ENCODE assay signal across 8 mouse cellular contexts in the genomic region with DNA sequence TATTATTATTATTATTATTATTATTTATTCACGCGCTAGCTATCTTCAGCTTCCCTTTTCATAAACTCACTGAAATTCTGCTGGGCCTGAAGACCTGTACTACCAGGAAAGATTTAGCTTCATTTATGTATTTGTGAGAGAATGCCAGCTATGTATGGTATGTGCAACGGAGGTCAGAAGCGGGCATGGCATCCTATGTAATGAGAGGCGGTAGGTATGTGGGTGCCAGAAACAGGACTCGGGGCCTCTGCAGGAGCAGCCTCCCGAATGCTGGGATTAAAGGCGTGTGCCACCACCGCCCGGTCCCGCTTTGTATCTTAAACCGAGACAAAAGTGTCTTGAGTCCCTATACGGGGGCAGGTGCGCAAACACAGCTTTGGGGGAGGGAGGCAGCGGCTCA. TPM values are rescaled to one million over a fixed set of nuclear protein-coding genes. Genes with fewer than 3 reads are reported as not detected.
A peak's percentile ranks its signal among the peaks of the same experiment; 100 is the strongest.
DNase-seq lines count a peak whose midpoint lies in the region; ATAC-seq and TF ChIP-seq lines count a peak whose summit lies in the region.

No protein-coding gene starts in this region.

- H3K27ac ChIP-seq in cerebellum, adult 2 months (ENCODE audit: insufficient read depth, low read length) = peak overlapping the region; percentile 91
- H3K27ac ChIP-seq in testis, adult 2 months (ENCODE audit: control insufficient read depth, insufficient read depth, low read depth, low read length) = peak overlapping the region; percentile 80
- H3K27ac ChIP-seq in liver, embryonic 11.5 days (ENCODE audit: low read depth, low read length) = peak overlapping the region; percentile 78
- H3K27ac ChIP-seq in stomach, postnatal 0 days (replicated peaks) = peak overlapping the region; percentile 95

- peak overlapping the region; percentile 89 for H3K4me3 ChIP-seq in cerebellum, adult 2 months (replicated peaks; ENCODE audit: insufficient read depth, low read depth, low read length)
- peak overlapping the region; percentile 86 for H3K4me3 ChIP-seq in testis, adult 2 months (ENCODE audit: control insufficient read depth, low read depth, low read length)
- peak overlapping the region; percentile 84 for H3K4me3 ChIP-seq in liver, embryonic 11.5 days (ENCODE audit: low read depth, low read length)
- H3K4me3 ChIP-seq in stomach, postnatal 0 days (ENCODE audit: low read depth, low read length) = peak overlapping the region; percentile 78

- TF ChIP-seq POLR2A in cerebellum, adult 2 months (IDR thresholded peaks at IDR 0.05; ENCODE audit: borderline replicate concordance, insufficient read depth, low read length) = no peak
- no peak for TF ChIP-seq POLR2A in testis, adult 2 months (IDR thresholded peaks at IDR 0.05; ENCODE audit: control insufficient read depth, low read depth, low read length)

- H3K4me1 ChIP-seq in cerebellum, adult 2 months (ENCODE audit: control insufficient read depth, insufficient read depth, low read length) = peaks cover 6% of the 10 kb centered on the region; the same call in 1 of the 2 replicates
- peaks cover 9% of the 10 kb centered on the region for H3K4me1 ChIP-seq in testis, adult 2 months (ENCODE audit: control insufficient read depth, insufficient read depth, low read length)
- peaks cover 17% of the 10 kb centered on the region for H3K4me1 ChIP-seq in liver, embryonic 11.5 days (replicated peaks; ENCODE audit: control insufficient read depth, insufficient read depth, low read length)
- no peaks in the 10 kb centered on the region for H3K4me1 ChIP-seq in stomach, postnatal 0 days (replicated peaks; ENCODE audit: control insufficient read depth, insufficient read depth)

- TF ChIP-seq CTCF in cerebellum, adult 2 months (IDR thresholded peaks at IDR 0.05; ENCODE audit: borderline replicate concordance, insufficient read depth, low read depth, low read length) = no peak
- TF ChIP-seq CTCF in testis, adult 2 months (IDR thresholded peaks at IDR 0.05; ENCODE audit: control insufficient read depth, insufficient read depth, insufficient replicate concordance, low read depth, low read length) = no peak
- TF ChIP-seq CTCF in stomach, postnatal 0 days (IDR thresholded peaks at IDR 0.05; ENCODE audit: low read depth) = no peak

- H3K4me2 ChIP-seq in liver, embryonic 11.5 days = peak overlapping the region; percentile 99
- peak overlapping the region; percentile 89 for H3K4me2 ChIP-seq in stomach, postnatal 0 days (replicated peaks; ENCODE audit: low read depth)

- 6% methylated on average over 15 of the region's 15 CpGs for WGBS in cerebellum, adult 2 months
- 7% methylated on average over 15 of the region's 15 CpGs for WGBS in liver, embryonic 11.5 days
- 5% methylated on average over 15 of the region's 15 CpGs for WGBS in stomach, postnatal 0 days

- no peaks in the 10 kb centered on the region for H3K9me3 ChIP-seq in liver, embryonic 11.5 days (ENCODE audit: control insufficient read depth, low read length)
- H3K9me3 ChIP-seq in stomach, postnatal 0 days (ENCODE audit: control insufficient read depth, low read length) = no peaks in the 10 kb centered on the region

- no peaks in the 10 kb centered on the region for H3K27me3 ChIP-seq in cerebellum, adult 2 months (ENCODE audit: control insufficient read depth, insufficient read depth, low read length)
- H3K27me3 ChIP-seq in testis, adult 2 months (ENCODE audit: control insufficient read depth, insufficient read depth, low read length) = no peaks in the 10 kb centered on the region
- no peaks in the 10 kb centered on the region for H3K27me3 ChIP-seq in liver, embryonic 11.5 days (replicated peaks; ENCODE audit: control insufficient read depth, insufficient read depth, low read length)
- H3K27me3 ChIP-seq in stomach, postnatal 0 days (ENCODE audit: control insufficient read depth, insufficient read depth, low read length) = no peaks in the 10 kb centered on the region

- TF ChIP-seq EP300 in stomach, postnatal 0 days (optimal IDR thresholded peaks at IDR 0.05) = no peak

- peak overlapping the region; percentile 77 for H3K9ac ChIP-seq in liver, embryonic 11.5 days (ENCODE audit: low read depth, low read length)
- H3K9ac ChIP-seq in stomach, postnatal 0 days (ENCODE audit: low read length) = peak overlapping the region; percentile 76

- H3K36me3 ChIP-seq in testis, adult 2 months (ENCODE audit: control insufficient read depth, insufficient read depth, low read length) = no peaks in the 10 kb centered on the region
- H3K36me3 ChIP-seq in liver, embryonic 11.5 days (ENCODE audit: control insufficient read depth, insufficient read depth, low read length) = peaks cover 16% of the 10 kb centered on the region; the same call in 1 of the 2 replicates
- peaks cover 18% of the 10 kb centered on the region for H3K36me3 ChIP-seq in stomach, postnatal 0 days (ENCODE audit: control insufficient read depth, insufficient read depth, low read length)

- DNase-seq in cerebellum, adult 2 months = no peak
- no peak for DNase-seq in cerebellum, adult 11-12 months
- DNase-seq in testis, postnatal 14 days (ENCODE audit: low spot score) = no peak
- no peak for DNase-seq in liver, embryonic 11.5 days (ENCODE audit: low spot score)
- no peak for DNase-seq in stomach, postnatal 0 days (ENCODE audit: low spot score)
- DNase-seq in adrenal gland, postnatal 25 days = no peak

- peak; percentile 13; the same call in 1 of the 2 replicates for ATAC-seq in liver, embryonic 11.5 days (replicated peaks; ENCODE audit: low FRiP score)
- ATAC-seq in stomach, postnatal 0 days (ENCODE audit: low FRiP score, low TSS enrichment) = no peak
- no peak for ATAC-seq in monocyte, adult 5-6 weeks (replicated peaks; ENCODE audit: insufficient number of reproducible peaks, low FRiP score, low TSS enrichment, poor library complexity, severe bottlenecking)

RNA-seq across cellular contexts. Expression of gene Gale, which starts 0.6 kb away (rescaled TPM):
- polyA plus RNA-seq in cerebellum, adult 2 months (2012; rRNA removed) = 39.6 and 42.9 TPM in 2 replicates
- polyA plus RNA-seq in testis, adult 2 months (2012; rRNA removed) = 8.9 and 10.8 TPM in 2 replicates
- polyA plus RNA-seq in liver, embryonic 11.5 days (2014; fragmentation: Nextera tagmentation; extraction: Ambion mirVana) = 47.7 and 49.8 TPM in 2 replicates
- polyA plus RNA-seq in stomach, postnatal 0 days (2015; fragmentation: Nextera tagmentation; extraction: Ambion mirVana) = 161 and 166 TPM in 2 replicates
- 13.0 and 15.7 TPM in 2 replicates for total RNA-seq in adrenal gland, postnatal 25 days (2021)
- total RNA-seq in monocyte, adult 5-6 weeks (2017) = 1.5 to 3.7 TPM (median 2.7 TPM) in 3 replicates

RNA-seq across cellular contexts. Expression of gene Lypla2, which starts 9.5 kb away (rescaled TPM):
- polyA plus RNA-seq in cerebellum, adult 2 months (2012; rRNA removed) = 123 and 127 TPM in 2 replicates
- polyA plus RNA-seq in testis, adult 2 months (2012; rRNA removed) = 24.6 and 26.7 TPM in 2 replicates
- polyA plus RNA-seq in liver, embryonic 11.5 days (2014; fragmentation: Nextera tagmentation; extraction: Ambion mirVana) = 104 and 106 TPM in 2 replicates
- 88.6 and 89.6 TPM in 2 replicates for polyA plus RNA-seq in stomach, postnatal 0 days (2015; fragmentation: Nextera tagmentation; extraction: Ambion mirVana)
- total RNA-seq in adrenal gland, postnatal 25 days (2021) = 66.4 and 74.3 TPM in 2 replicates
- 28.2 to 39.4 TPM (median 36.0 TPM) in 3 replicates for total RNA-seq in monocyte, adult 5-6 weeks (2017)

RNA-seq across cellular contexts. Expression of gene Hmgcl, which starts 16.7 kb away (rescaled TPM):
- 86.9 and 98.7 TPM in 2 replicates for polyA plus RNA-seq in cerebellum, adult 2 months (2012; rRNA removed)
- 10.2 and 11.6 TPM in 2 replicates for polyA plus RNA-seq in testis, adult 2 months (2012; rRNA removed)
- polyA plus RNA-seq in liver, embryonic 11.5 days (2014; fragmentation: Nextera tagmentation; extraction: Ambion mirVana) = 97.1 and 104 TPM in 2 replicates
- 154 and 163 TPM in 2 replicates for polyA plus RNA-seq in stomach, postnatal 0 days (2015; fragmentation: Nextera tagmentation; extraction: Ambion mirVana)
- total RNA-seq in adrenal gland, postnatal 25 days (2021) = 52.6 and 57.3 TPM in 2 replicates
- 56.8 to 67.9 TPM (median 60.9 TPM) in 3 replicates for total RNA-seq in monocyte, adult 5-6 weeks (2017)

RNA-seq across cellular contexts. Expression of gene Pithd1, which starts 24.1 kb away (rescaled TPM):
- polyA plus RNA-seq in cerebellum, adult 2 months (2012; rRNA removed) = 127 and 130 TPM in 2 replicates
- 56.1 and 60.7 TPM in 2 replicates for polyA plus RNA-seq in testis, adult 2 months (2012; rRNA removed)
- polyA plus RNA-seq in liver, embryonic 11.5 days (2014; fragmentation: Nextera tagmentation; extraction: Ambion mirVana) = 96.9 and 106 TPM in 2 replicates
- 40.1 and 40.7 TPM in 2 replicates for polyA plus RNA-seq in stomach, postnatal 0 days (2015; fragmentation: Nextera tagmentation; extraction: Ambion mirVana)
- 30.8 and 33.2 TPM in 2 replicates for total RNA-seq in adrenal gland, postnatal 25 days (2021)
- total RNA-seq in monocyte, adult 5-6 weeks (2017) = 33.5 to 49.4 TPM (median 35.4 TPM) in 3 replicates

RNA-seq across cellular contexts. Expression of gene Fuca1, which starts 42.4 kb away (rescaled TPM):
- 46.5 and 47.9 TPM in 2 replicates for polyA plus RNA-seq in cerebellum, adult 2 months (2012; rRNA removed)
- 76.9 and 84.0 TPM in 2 replicates for polyA plus RNA-seq in testis, adult 2 months (2012; rRNA removed)
- polyA plus RNA-seq in liver, embryonic 11.5 days (2014; fragmentation: Nextera tagmentation; extraction: Ambion mirVana) = 39.6 and 47.7 TPM in 2 replicates
- 171 and 179 TPM in 2 replicates for polyA plus RNA-seq in stomach, postnatal 0 days (2015; fragmentation: Nextera tagmentation; extraction: Ambion mirVana)
- total RNA-seq in adrenal gland, postnatal 25 days (2021) = 87.8 and 93.9 TPM in 2 replicates
- 180 to 259 TPM (median 226 TPM) in 3 replicates for total RNA-seq in monocyte, adult 5-6 weeks (2017)
